Mouse (Mus musculus) adrenal gland, adult (tissue): ENCODE measurements around the gene Pik3r4.

Experiments
- DNase-seq, 2 experiments: peaks; one replicate each; pipeline ENCODE4 v3.0.0; 2022 to 2023; ENCODE audit warnings: low spot score in 1 of 2; ENCODE audit not compliant: inconsistent age in 2 of 2

Pik3r4 gene

GRCm38 (mm10) chr9:105696818-105697564 lies 54.2 kb downstream of the Pik3r4 start:
- peak; percentile 42 to 70 for DNase-seq

DNA sequence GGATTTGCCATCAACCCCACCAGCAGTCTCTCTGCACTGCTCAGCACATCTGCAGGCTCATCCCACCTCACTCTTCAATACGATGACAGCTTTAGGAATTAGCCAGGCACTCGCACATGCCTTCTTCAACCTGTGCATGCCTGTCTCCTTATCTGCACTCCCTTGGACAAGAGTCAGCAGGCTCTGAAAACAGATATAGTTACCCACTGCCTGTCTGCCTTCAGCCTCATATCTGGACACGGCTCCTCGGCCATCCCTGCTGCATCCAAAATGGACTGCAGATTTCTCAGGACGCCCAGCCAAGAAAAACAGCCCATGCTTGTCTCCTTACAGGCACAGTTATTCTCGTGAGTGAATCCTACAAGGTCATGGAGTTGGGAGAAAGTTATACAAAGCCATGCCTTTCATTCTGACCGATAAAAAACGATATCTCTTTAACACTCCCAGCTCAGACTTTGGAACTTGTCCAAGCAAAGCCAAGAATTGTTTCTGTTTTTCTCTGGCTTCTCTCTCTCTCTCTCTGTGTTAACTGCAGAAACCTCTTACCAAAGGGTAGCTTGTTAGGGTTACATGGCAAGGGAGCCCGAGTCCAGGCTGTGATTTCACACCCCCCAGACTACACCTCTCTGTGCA lies 55.1 kb downstream of the Pik3r4 start:
- peak; percentile 28 to 63 for DNase-seq

GRCm38 (mm10) chr9:105700702-105701101 lies 57.9 kb downstream of the Pik3r4 start:
- DNase-seq, result no peak

DNA sequence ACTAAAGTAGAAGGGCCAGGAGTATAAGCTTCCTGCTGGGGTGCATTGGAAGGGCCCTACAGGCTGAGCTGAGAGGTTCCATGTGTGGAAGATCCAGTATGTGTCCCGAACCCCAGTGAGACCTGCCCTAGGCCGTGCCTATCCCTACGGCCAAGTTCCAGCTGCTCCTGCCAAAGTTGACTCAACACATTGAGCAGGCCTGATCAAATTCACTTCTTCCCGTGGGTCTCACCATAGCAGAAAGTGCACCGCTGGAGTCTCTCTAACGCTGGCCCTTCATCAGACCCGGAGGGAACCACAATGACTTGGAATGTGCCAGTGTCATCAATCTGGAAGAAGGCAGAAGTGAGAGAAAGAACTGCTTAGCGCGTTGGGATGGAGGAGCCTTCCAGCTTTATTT lies 59.2 kb downstream of the Pik3r4 start:
- DNase-seq, result no peak

DNA sequence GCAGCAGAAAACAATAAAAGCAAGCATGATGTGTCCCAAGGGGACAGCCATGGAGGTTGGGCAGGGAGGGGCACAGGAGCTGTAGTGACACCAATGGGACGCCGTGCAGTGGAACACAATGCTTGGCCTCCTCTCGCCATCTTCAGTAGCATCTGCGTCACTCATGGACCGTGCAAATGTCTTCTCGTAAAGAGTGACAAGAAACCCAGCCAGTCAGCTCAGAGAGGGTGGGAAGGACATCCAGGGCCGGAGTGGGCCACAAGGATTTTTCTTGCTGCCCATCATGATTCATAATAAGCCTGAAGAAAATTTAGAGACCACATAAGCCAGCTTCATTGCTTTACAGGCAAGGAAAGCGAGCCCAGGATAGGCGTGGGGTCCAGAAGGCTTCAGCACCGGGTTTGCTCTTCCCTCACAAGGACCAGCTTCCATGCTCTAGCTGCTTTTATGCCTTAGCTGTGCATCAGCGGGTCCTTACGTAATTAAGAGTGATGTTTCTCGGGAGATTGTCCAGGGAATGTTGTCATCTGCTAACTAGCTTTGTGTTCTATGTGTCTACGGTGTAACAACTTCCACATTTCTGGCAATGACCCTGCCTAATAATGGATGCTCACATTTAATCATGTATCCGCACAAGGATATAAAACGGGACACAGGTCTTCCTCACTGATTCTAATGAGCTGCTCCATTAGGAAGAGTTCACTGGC lies 61.6 kb downstream of the Pik3r4 start:
- DNase-seq, result no peak

- no peak for DNase-seq
These were observed 62.2 kb downstream of the Pik3r4 start for GRCm38 (mm10) chr9:105705011-105705410.

- no peak for DNase-seq
These were observed 69.3 kb downstream of the Pik3r4 start for GRCm38 (mm10) chr9:105712049-105712448.

- no peak for DNase-seq
These were observed 76.6 kb downstream of the Pik3r4 start for GRCm38 (mm10) chr9:105719367-105719766.

DNA sequence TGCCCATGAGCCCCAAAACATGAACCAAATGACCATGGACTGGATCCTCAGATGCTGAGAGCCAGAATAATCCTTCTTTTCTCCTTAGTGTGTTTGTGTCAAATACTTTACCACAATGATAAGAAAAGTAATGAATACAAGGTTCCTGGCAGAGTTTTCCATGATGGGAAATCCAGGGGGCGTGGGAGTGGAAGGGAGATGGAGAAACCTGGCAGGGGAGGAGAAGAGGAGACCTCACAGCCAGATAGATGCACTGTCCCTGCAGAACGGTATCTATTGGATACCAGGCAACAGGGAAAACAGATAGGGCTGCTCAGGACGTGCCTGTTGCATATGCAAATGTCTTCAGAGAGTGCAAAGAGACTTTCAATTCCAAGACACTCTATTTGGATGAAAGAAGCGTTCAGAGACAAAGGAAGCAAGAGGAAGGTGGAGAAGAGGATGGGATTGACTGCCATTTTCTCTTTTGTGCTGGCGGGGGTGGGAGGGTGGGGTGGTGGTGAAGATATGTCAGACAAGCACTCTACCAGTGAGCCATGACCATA lies 77.1 kb downstream of the Pik3r4 start:
- DNase-seq, result no peak

DNA sequence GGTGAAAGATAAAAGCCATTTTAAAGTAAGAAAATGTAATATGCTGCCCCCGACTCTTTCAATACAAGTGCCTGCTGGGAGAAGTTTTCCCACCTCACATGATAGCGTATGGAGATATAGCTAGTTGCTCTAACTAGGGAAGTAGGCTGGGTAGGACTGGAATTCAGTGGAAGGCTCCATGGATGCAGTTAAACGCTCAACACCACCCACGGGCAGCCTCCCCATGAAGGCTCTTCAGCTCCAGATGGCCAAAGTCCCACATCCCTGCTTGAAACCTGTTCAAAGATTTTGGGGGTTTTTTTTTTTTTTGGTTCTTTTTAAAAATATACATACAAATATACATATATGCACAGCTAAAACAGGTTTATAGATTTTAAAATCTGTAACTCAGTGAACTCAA lies 77.7 kb downstream of the Pik3r4 start:
- DNase-seq, result no peak

GRCm38 (mm10) chr9:105731976-105732375 lies 89.2 kb downstream of the Pik3r4 start:
- no peak for DNase-seq

- peak; percentile 25 to 65 for DNase-seq
These were observed 91.9 kb downstream of the Pik3r4 start for GRCm38 (mm10) chr9:105734651-105735050.

GRCm38 (mm10) chr9:105735195-105735594 lies 92.4 kb downstream of the Pik3r4 start:
- no peak for DNase-seq
